Mouse (Mus musculus) thymus, adult 2 months (tissue): ENCODE measurements around the gene Enpp3.

Experiments used
- CTCF ChIP-seq: fragments of 200-500 bp; IDR thresholded peaks from 2 replicates; pipeline ENCODE4 v1.5.1; 2012; ENCODE audit warnings: mild to moderate bottlenecking, control low read depth, low read length, moderate library complexity, borderline replicate concordance; ENCODE audit not compliant: control insufficient read depth, poor library complexity, insufficient read depth; ENCODE audit errors: extremely low read depth
- POLR2A ChIP-seq: fragments of 200-500 bp; IDR thresholded peaks from 2 replicates; pipeline ENCODE4 v1.6.1; 2012; ENCODE audit warnings: mild to moderate bottlenecking, low read length, control low read depth, moderate library complexity; ENCODE audit not compliant: control insufficient read depth, poor library complexity, insufficient read depth; ENCODE audit errors: extremely low read depth

- TF ChIP-seq CTCF (no peak), POLR2A (no peak)
Observed at GRCm38 (mm10) chr10:24742950-24743487, 99.6 kb downstream of the Enpp3 start.
